Comparison of ENCODE assay signal across 30 mouse cellular contexts in genomic region chr15:42915195-42915594, GRCm38 (mm10).
A peak's percentile ranks its signal among the peaks of the same experiment; 100 is the strongest.
DNase-seq lines count a peak whose midpoint lies in the region; ATAC-seq lines count a peak whose summit lies in the region.
"Had no signal": no experiment of that assay in that cellular context is flagged by ENCODE, and none has a peak within 500 bp of the region (broad histone marks: within the 10 kb centered on the region; RNA-seq: fewer than 3 reads in every experiment).

No protein-coding gene starts in this region.

- no peak overlapping the region for H3K27ac ChIP-seq in heart, embryonic 12.5 days (ENCODE audit: poor library complexity, severe bottlenecking)
- no peak overlapping the region for H3K27ac ChIP-seq in midbrain, embryonic 13.5 days
- no peak overlapping the region for H3K27ac ChIP-seq in midbrain, embryonic 10.5 days (replicated peaks)
- H3K27ac ChIP-seq: embryonic facial prominence, embryonic 10.5 days; embryonic facial prominence, embryonic 13.5 days; forebrain, embryonic 12.5 days; gastrocnemius, adult 2 months; heart, embryonic 15.5 days; hindbrain, embryonic 10.5 days; hindbrain, postnatal 0 days had no signal

- WGBS in heart, embryonic 12.5 days = 79% methylated on average over 11 of the region's 11 CpGs
- WGBS in midbrain, embryonic 13.5 days = 91% methylated on average over 11 of the region's 11 CpGs
- WGBS in midbrain, embryonic 10.5 days = 87% methylated on average over 11 of the region's 11 CpGs

- H3K4me2 ChIP-seq in heart, embryonic 12.5 days = no peak overlapping the region
- H3K4me2 ChIP-seq in midbrain, embryonic 13.5 days (replicated peaks) = no peak overlapping the region
- H3K4me2 ChIP-seq: embryonic facial prominence, embryonic 13.5 days; forebrain, embryonic 12.5 days; heart, embryonic 11.5 days; heart, embryonic 15.5 days had no signal

- no peaks in the 10 kb centered on the region for H3K27me3 ChIP-seq in heart, embryonic 12.5 days (replicated peaks)
- no peaks in the 10 kb centered on the region for H3K27me3 ChIP-seq in midbrain, embryonic 13.5 days
- H3K27me3 ChIP-seq in midbrain, embryonic 10.5 days (ENCODE audit: low read depth, poor library complexity, severe bottlenecking) = no peaks in the 10 kb centered on the region
- H3K27me3 ChIP-seq: forebrain, embryonic 12.5 days; heart, embryonic 15.5 days had no signal

- 0 out of 2 replicates have a peak, but pooled peaks have one; percentile 29 for ATAC-seq in heart, embryonic 12.5 days (ENCODE audit: insufficient number of reproducible peaks, low FRiP score)
- ATAC-seq in midbrain, embryonic 13.5 days = peak; percentile 45; the same call in 1 of the 2 replicates
- ATAC-seq: activated CD4-positive, CD25-positive, alpha-beta regulatory T cell, adult 4 months; forebrain, postnatal 0 days; hindbrain, postnatal 0 days; inflammation-experienced regulatory T-cells, adult 6 months; intestine, embryonic 16.5 days had no signal

- no peak for DNase-seq in heart, adult 9 months (ENCODE audit: low spot score in 2 of 2)
- DNase-seq in midbrain, embryonic 10.5 days (ENCODE audit: low spot score) = no peak
- peak; percentile 2 for DNase-seq in 3134 (ENCODE audit: extremely low read depth, insufficient read length, low spot score)
- DNase-seq in urinary bladder, adult 2 months (ENCODE audit: low spot score) = no peak
- DNase-seq: adrenal gland, adult 8-10 months; adrenal gland, postnatal 25 days; cerebellum, adult 11-12 months; cerebellum, adult 8-10 months; cerebellum, postnatal 10 days; cerebellum, postnatal 36 days; embryo, embryonic 11 days; forebrain, postnatal 0 days; gastrocnemius, adult 2 months; gastrocnemius, postnatal 14 days; heart, adult 18-20 months; heart, postnatal 10 days; heart, postnatal 36 days had no signal

- no peaks in the 10 kb centered on the region for H3K4me1 ChIP-seq in heart, embryonic 12.5 days (replicated peaks)
- no peaks in the 10 kb centered on the region; the same call in 1 of the 2 replicates for H3K4me1 ChIP-seq in midbrain, embryonic 13.5 days (replicated peaks)
- peaks cover 9% of the 10 kb centered on the region for H3K4me1 ChIP-seq in midbrain, embryonic 10.5 days
- H3K4me1 ChIP-seq: embryonic facial prominence, embryonic 13.5 days; forebrain, embryonic 12.5 days; heart, embryonic 15.5 days had no signal

- H3K36me3 ChIP-seq in heart, embryonic 12.5 days = no peaks in the 10 kb centered on the region
- H3K36me3 ChIP-seq in midbrain, embryonic 13.5 days = no peaks in the 10 kb centered on the region
- H3K36me3 ChIP-seq in midbrain, embryonic 10.5 days = no peaks in the 10 kb centered on the region
- H3K36me3 ChIP-seq: embryonic facial prominence, embryonic 10.5 days; embryonic facial prominence, embryonic 13.5 days; forebrain, embryonic 12.5 days; heart, embryonic 15.5 days; hindbrain, embryonic 10.5 days had no signal

- no peak overlapping the region for H3K9ac ChIP-seq in heart, embryonic 12.5 days
- no peak overlapping the region for H3K9ac ChIP-seq in midbrain, embryonic 13.5 days (replicated peaks)
- H3K9ac ChIP-seq: embryonic facial prominence, embryonic 13.5 days; forebrain, embryonic 12.5 days; forebrain, postnatal 0 days; heart, embryonic 15.5 days had no signal

- no peaks in the 10 kb centered on the region for H3K9me3 ChIP-seq in heart, embryonic 12.5 days (replicated peaks)
- no peaks in the 10 kb centered on the region for H3K9me3 ChIP-seq in midbrain, embryonic 13.5 days
- H3K9me3 ChIP-seq in midbrain, embryonic 10.5 days (replicated peaks) = no peaks in the 10 kb centered on the region
- H3K9me3 ChIP-seq: embryonic facial prominence, embryonic 10.5 days; embryonic facial prominence, embryonic 13.5 days; forebrain, embryonic 12.5 days; heart, embryonic 15.5 days; hindbrain, embryonic 10.5 days had no signal

- H3K4me3 ChIP-seq in heart, embryonic 12.5 days = no peak overlapping the region
- H3K4me3 ChIP-seq in midbrain, embryonic 13.5 days (replicated peaks) = no peak overlapping the region
- H3K4me3 ChIP-seq in midbrain, embryonic 10.5 days = no peak overlapping the region
- H3K4me3 ChIP-seq: embryonic facial prominence, embryonic 10.5 days; embryonic facial prominence, embryonic 13.5 days; erythroblast, embryonic 14.5 days; forebrain, embryonic 12.5 days; gastrocnemius, adult 2 months; heart, embryonic 15.5 days; hindbrain, embryonic 10.5 days had no signal
